Mouse (Mus musculus): ENCODE data around the gene Relb. TPM values are rescaled to one million over a fixed set of nuclear protein-coding genes. Genes with fewer than 3 reads are reported as not detected.
A peak's percentile ranks its signal among the peaks of the same experiment; 100 is the strongest.

Gene Relb
- total and polyA plus RNA-seq, 3 experiments, result 44.0 to 59.6 (median 58.1) TPM

- peak; percentile 26; the same call in 1 of the 2 replicates for TF ChIP-seq NELFE (IDR thresholded peaks at IDR 0.05; ENCODE audit: low read depth, low read length)
- 0 out of 2 replicates have a peak, but pooled peaks have one; percentile 37 for TF ChIP-seq TBP (conservative IDR thresholded peaks at IDR 0.05; ENCODE audit: low read depth, low read length)
- TF ChIP-seq GABPA (IDR thresholded peaks at IDR 0.05; ENCODE audit: insufficient replicate concordance, low read depth, low read length), result no peak
Observed at GRCm38 (mm10) chr7:19667434-19667833, 38.2 kb upstream of the Relb start (continued).

GRCm38 (mm10) chr7:19666750-19667149 lies 37.5 kb upstream of the Relb start:
- in situ Hi-C loops (cut with MboI; ENCODE audit: low pct_ligation_motif_present, low pct_unique_long_range_greater_than_20kb, low sequenced_read_pairs), result loop anchor here (5.0 kb wide), 2 partner anchors 46 to 206 kb away; no protein-coding TSS in a partner anchor
- TF ChIP-seq MEF2A (IDR thresholded peaks at IDR 0.05; ENCODE audit: borderline replicate concordance, low read depth, low read length) (no peak), ZNF384 (IDR thresholded peaks at IDR 0.05; ENCODE audit: low read depth, low read length) (peak; percentile 65), CTCF (conservative IDR thresholded peaks at IDR 0.05 in 1 of 2, IDR thresholded peaks at IDR 0.05 in 1 of 2; ENCODE audit: low read depth in 2 of 2, low read length in 2 of 2) (peak in 1 of 2 experiments; percentile 42; a peak in 2 of 4 replicates)
- Histone ChIP-seq H3K36me3 (replicated peaks in 1 of 2; ENCODE audit: control insufficient read depth in 1 of 2, insufficient read depth in 1 of 2, low read length in 1 of 2) (peaks cover 9 to 12% of the 10 kb centered on the region in 2 experiments), H3K9ac (ENCODE audit: insufficient read depth, low read depth) (no peak overlapping the region), H3K79me2 (replicated peaks; ENCODE audit: control insufficient read depth, extremely low read depth, insufficient read depth, poor library complexity, severe bottlenecking) (peaks cover 29% of the 10 kb centered on the region), H3K4me3 (replicated peaks in 1 of 3; ENCODE audit: low read depth in 2 of 3, low read length in 2 of 3, poor library complexity in 1 of 3) (no peak overlapping the region), H3K27ac (ENCODE audit: insufficient read depth, low read depth) (peak overlapping the region; percentile 72), H3K4me1 (ENCODE audit: control insufficient read depth in 1 of 2, insufficient read depth in 2 of 2) (peaks cover 14 to 49% of the 10 kb centered on the region in 2 experiments; a peak in 3 of 4 replicates), H3K27me3 (replicated peaks) (peaks cover 2% of the 10 kb centered on the region), H3K4me2 (ENCODE audit: insufficient read depth, low read depth, poor library complexity, severe bottlenecking) (no peak overlapping the region), H3K9me3 (replicated peaks; ENCODE audit: low read length) (no peaks in the 10 kb centered on the region)
- DNase-seq (ENCODE audit: extremely low read depth), result peak; percentile 62
- dilution Hi-C loops (cut with MboI; ENCODE audit: extremely low pct_ligation_motif_present, extremely low pct_unique_long_range_greater_than_20kb, low sequenced_read_pairs), result no loop called here

GRCm38 (mm10) chr7:19664955-19665841 lies 36.0 kb upstream of the Relb start, which contains the start of gene Clptm1:
Gene Clptm1, minus strand, starts transcription at chr7:19665033.
- DNase-seq (ENCODE audit: extremely low read depth), result peak; percentile 98
- peaks cover 14 to 51% of the 10 kb centered on the region in 2 experiments; a peak in 3 of 4 replicates for H3K4me1 ChIP-seq (ENCODE audit: control insufficient read depth in 1 of 2, insufficient read depth in 2 of 2)
- dilution Hi-C loops (cut with MboI; ENCODE audit: extremely low pct_ligation_motif_present, extremely low pct_unique_long_range_greater_than_20kb, low sequenced_read_pairs), result no loop called here
- TF ChIP-seq ETS1 (conservative IDR thresholded peaks at IDR 0.05; ENCODE audit: low read depth, low read length) (no peak), SIN3A (IDR thresholded peaks at IDR 0.05; ENCODE audit: low read length) (peak; percentile 81; the same call in 1 of the 2 replicates), NRF1 (IDR thresholded peaks at IDR 0.05; ENCODE audit: low read depth, low read length) (no peak; the same call in 1 of the 2 replicates), RAD21 (IDR thresholded peaks at IDR 0.05; ENCODE audit: low read depth, low read length) (peak; percentile 31), MAZ (IDR thresholded peaks at IDR 0.05; ENCODE audit: low read depth, low read length) (no peak; the same call in 1 of the 2 replicates), UBTF (IDR thresholded peaks at IDR 0.05; ENCODE audit: low read depth, low read length) (0 out of 2 replicates have a peak, but pooled peaks have one; percentile 42), ZC3H11A (IDR thresholded peaks at IDR 0.05; ENCODE audit: low read depth, low read length) (no peak), ZNF384 (IDR thresholded peaks at IDR 0.05; ENCODE audit: low read depth, low read length) (no peak), NELFE (IDR thresholded peaks at IDR 0.05; ENCODE audit: low read depth, low read length) (peak; percentile 72), USF2 (conservative IDR thresholded peaks at IDR 0.05; ENCODE audit: low read depth, low read length) (no peak), E2F4 (IDR thresholded peaks at IDR 0.05; ENCODE audit: insufficient replicate concordance, low read depth, low read length) (no peak), MAFK (IDR thresholded peaks at IDR 0.05; ENCODE audit: insufficient replicate concordance, low read length) (no peak), BHLHE40 (IDR thresholded peaks at IDR 0.05; ENCODE audit: low read depth, low read length) (no peak), IRF4 (IDR thresholded peaks at IDR 0.05; ENCODE audit: low read depth, low read length) (peak; percentile 8; the same call in 1 of the 2 replicates), TCF12 (IDR thresholded peaks at IDR 0.05; ENCODE audit: low read depth, low read length) (peak; percentile 78), GABPA (IDR thresholded peaks at IDR 0.05; ENCODE audit: insufficient replicate concordance, low read depth, low read length) (no peak), ZMIZ1 (IDR thresholded peaks at IDR 0.05; ENCODE audit: low read depth, low read length) (peak; percentile 58; the same call in 1 of the 2 replicates), HCFC1 (IDR thresholded peaks at IDR 0.05; ENCODE audit: low read depth, low read length) (peak; percentile 85), PAX5 (IDR thresholded peaks at IDR 0.05; ENCODE audit: low read length) (no peak), MAX (IDR thresholded peaks at IDR 0.05; ENCODE audit: low read length) (peak; percentile 12; the same call in 1 of the 2 replicates), EP300 (IDR thresholded peaks at IDR 0.05; ENCODE audit: low read length) (no peak), MYC (IDR thresholded peaks at IDR 0.05; ENCODE audit: low read depth, low read length) (peak; percentile 37; the same call in 1 of the 2 replicates), POLR2AphosphoS2 (IDR thresholded peaks at IDR 0.05; ENCODE audit: low read depth, low read length) (peak; percentile 84; the same call in 1 of the 2 replicates)

More at GRCm38 (mm10) chr7:19664955-19665841, 36.0 kb upstream of the Relb start, which contains the start of gene Clptm1:
- Histone ChIP-seq H3K36me3 (replicated peaks in 1 of 2; ENCODE audit: control insufficient read depth in 1 of 2, insufficient read depth in 1 of 2, low read length in 1 of 2) (peaks cover 20 to 27% of the 10 kb centered on the region in 2 experiments), H3K9ac (ENCODE audit: insufficient read depth, low read depth) (peak within 1 kb of the TSS; percentile 96), H3K27me3 (replicated peaks) (no peaks in the 10 kb centered on the region), H3K4me2 (ENCODE audit: insufficient read depth, low read depth, poor library complexity, severe bottlenecking) (peak within 1 kb of the TSS; percentile 87), H3K4me3 (replicated peaks in 1 of 3; ENCODE audit: low read depth in 2 of 3, low read length in 2 of 3, poor library complexity in 1 of 3) (peak within 1 kb of the TSS; percentile 80 to 94 (median 93)), H3K9me3 (replicated peaks; ENCODE audit: low read length) (no peaks in the 10 kb centered on the region), H3K79me2 (replicated peaks; ENCODE audit: control insufficient read depth, extremely low read depth, insufficient read depth, poor library complexity, severe bottlenecking) (peaks cover 42% of the 10 kb centered on the region), H3K27ac (ENCODE audit: insufficient read depth, low read depth) (peak within 1 kb of the TSS; percentile 86)
- in situ Hi-C loops (cut with MboI; ENCODE audit: low pct_ligation_motif_present, low pct_unique_long_range_greater_than_20kb, low sequenced_read_pairs), result loop anchor here (5.0 kb wide), 2 partner anchors 47 to 207 kb away; no protein-coding TSS in a partner anchor
